ENCODE assay signal across 19 mouse cellular contexts in the genomic region with DNA sequence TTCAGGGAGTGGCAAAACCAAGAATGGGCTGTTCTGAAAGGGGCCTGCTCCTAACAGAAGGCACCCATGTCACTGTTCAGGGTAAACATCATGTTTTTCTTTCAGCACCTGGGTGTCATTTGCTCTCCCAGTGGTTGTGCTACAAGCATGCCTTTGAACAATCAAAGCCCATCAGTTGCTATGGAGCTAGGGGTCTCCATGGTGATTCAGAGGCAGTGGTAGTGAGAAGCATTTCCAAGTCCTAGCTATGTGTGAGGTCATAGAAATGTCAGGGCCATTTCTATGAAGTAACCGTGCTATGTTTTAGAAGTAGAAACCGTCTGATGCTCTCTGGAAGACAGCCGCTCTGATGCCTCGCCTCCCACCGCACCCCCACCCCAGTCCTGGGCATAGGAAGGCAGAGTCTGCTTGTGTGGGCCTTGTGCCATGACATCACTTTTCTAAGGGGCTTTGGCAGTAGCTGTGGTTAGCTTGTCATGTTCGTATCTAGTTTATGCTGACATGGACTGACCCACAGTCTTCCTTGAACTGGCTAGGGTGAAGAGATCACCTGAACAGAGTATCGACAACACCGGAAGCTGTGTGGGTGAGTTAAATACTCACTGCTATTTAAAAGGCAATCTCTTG.
DNase-seq lines count a peak whose midpoint lies in the region; ATAC-seq lines count a peak whose summit lies in the region.
"Had no signal": no experiment of that assay in that cellular context is flagged by ENCODE, and none has a peak within 500 bp of the region (broad histone marks: within the 10 kb centered on the region; RNA-seq: fewer than 3 reads in every experiment).

No protein-coding gene starts in this region.

- H3K4me2 ChIP-seq in midbrain, embryonic 15.5 days, result no peak overlapping the region
- H3K4me2 ChIP-seq in midbrain, embryonic 11.5 days, result no peak overlapping the region
- no peak overlapping the region for H3K4me2 ChIP-seq in hindbrain, embryonic 13.5 days
- H3K4me2 ChIP-seq in neural tube, embryonic 14.5 days (ENCODE audit: low read depth, low read length), result no peak overlapping the region
- H3K4me2 ChIP-seq: heart, embryonic 12.5 days; liver, embryonic 11.5 days had no signal

- no peaks in the 10 kb centered on the region for H3K36me3 ChIP-seq in midbrain, embryonic 15.5 days (replicated peaks)
- H3K36me3 ChIP-seq in midbrain, embryonic 11.5 days (ENCODE audit: control insufficient read depth, insufficient read depth, low read length), result no peaks in the 10 kb centered on the region
- peaks cover 14% of the 10 kb centered on the region for H3K36me3 ChIP-seq in hindbrain, embryonic 13.5 days
- no peaks in the 10 kb centered on the region for H3K36me3 ChIP-seq in neural tube, embryonic 14.5 days (ENCODE audit: control insufficient read depth, insufficient read depth, low read length)
- H3K36me3 ChIP-seq: limb, embryonic 10.5 days had no signal

- H3K9me3 ChIP-seq in midbrain, embryonic 15.5 days, result no peaks in the 10 kb centered on the region
- peaks cover 5% of the 10 kb centered on the region; the same call in 1 of the 2 replicates for H3K9me3 ChIP-seq in midbrain, embryonic 11.5 days (ENCODE audit: control insufficient read depth, low read length)
- 0 out of 2 replicates have a peak, but pooled peaks cover 8% of the 10 kb centered on the region for H3K9me3 ChIP-seq in hindbrain, embryonic 13.5 days
- no peaks in the 10 kb centered on the region for H3K9me3 ChIP-seq in neural tube, embryonic 14.5 days (ENCODE audit: control insufficient read depth, low read length)
- H3K9me3 ChIP-seq: limb, embryonic 10.5 days had no signal

- DNase-seq in cerebellum, postnatal 10 days, result peak; percentile 50 to 60
- no peak for DNase-seq in cerebellum, adult 11-12 months
- DNase-seq in midbrain, embryonic 11.5 days (ENCODE audit: low spot score, missing footprints), result no peak
- DNase-seq in kidney, postnatal 4 days, result no peak
- DNase-seq: cerebellum, adult 8-10 months; heart, postnatal 36 days; lung, adult 2 months; right cerebral cortex, adult 18-20 months; thymus, adult 2 months had no signal

- 91% methylated on average over 8 of the region's 8 CpGs for WGBS in midbrain, embryonic 15.5 days
- WGBS in midbrain, embryonic 11.5 days, result 94% methylated on average over 8 of the region's 8 CpGs
- 73% methylated on average over 8 of the region's 8 CpGs for WGBS in hindbrain, embryonic 13.5 days
- 69% methylated on average over 8 of the region's 8 CpGs for WGBS in neural tube, embryonic 14.5 days

- H3K27ac ChIP-seq in midbrain, embryonic 15.5 days, result no peak overlapping the region
- no peak overlapping the region for H3K27ac ChIP-seq in midbrain, embryonic 11.5 days (ENCODE audit: low read depth, low read length)
- H3K27ac ChIP-seq in hindbrain, embryonic 13.5 days, result no peak overlapping the region
- H3K27ac ChIP-seq in neural tube, embryonic 14.5 days (ENCODE audit: low read depth, low read length), result no peak overlapping the region
- H3K27ac ChIP-seq: kidney, postnatal 0 days; left cerebral cortex, adult 2 months; limb, embryonic 10.5 days had no signal

- H3K4me1 ChIP-seq in midbrain, embryonic 15.5 days, result no peaks in the 10 kb centered on the region
- H3K4me1 ChIP-seq in midbrain, embryonic 11.5 days (ENCODE audit: control insufficient read depth, insufficient read depth, low read length), result no peaks in the 10 kb centered on the region
- H3K4me1 ChIP-seq in hindbrain, embryonic 13.5 days (replicated peaks), result no peaks in the 10 kb centered on the region
- H3K4me1 ChIP-seq in neural tube, embryonic 14.5 days (ENCODE audit: control insufficient read depth, insufficient read depth, low read length), result no peaks in the 10 kb centered on the region
- H3K4me1 ChIP-seq: limb, embryonic 10.5 days had no signal

- H3K4me3 ChIP-seq in midbrain, embryonic 15.5 days, result no peak overlapping the region
- H3K4me3 ChIP-seq in midbrain, embryonic 11.5 days (ENCODE audit: low read depth, low read length), result no peak overlapping the region
- H3K4me3 ChIP-seq in hindbrain, embryonic 13.5 days, result no peak overlapping the region
- no peak overlapping the region for H3K4me3 ChIP-seq in neural tube, embryonic 14.5 days (ENCODE audit: low read depth, low read length)
- H3K4me3 ChIP-seq: heart, embryonic 12.5 days; left cerebral cortex, adult 2 months; limb, embryonic 10.5 days had no signal

- no peak overlapping the region for H3K9ac ChIP-seq in midbrain, embryonic 15.5 days
- H3K9ac ChIP-seq in midbrain, embryonic 11.5 days (ENCODE audit: low read length), result no peak overlapping the region
- no peak overlapping the region for H3K9ac ChIP-seq in hindbrain, embryonic 13.5 days
- no peak overlapping the region for H3K9ac ChIP-seq in neural tube, embryonic 14.5 days (replicated peaks; ENCODE audit: low read depth, low read length)
- H3K9ac ChIP-seq: heart, embryonic 12.5 days had no signal

- peak; percentile 63 for ATAC-seq in midbrain, embryonic 15.5 days (replicated peaks)
- no peak for ATAC-seq in midbrain, embryonic 11.5 days (ENCODE audit: low FRiP score)
- ATAC-seq in hindbrain, embryonic 13.5 days (ENCODE audit: low FRiP score), result peak; percentile 59
- ATAC-seq in neural tube, embryonic 14.5 days (ENCODE audit: low read depth), result peak; percentile 44; the same call in 1 of the 2 replicates
- ATAC-seq: activated CD4-positive, CD25-positive, alpha-beta regulatory T cell, adult 4 months; intestine, embryonic 16.5 days had no signal

- no peaks in the 10 kb centered on the region for H3K27me3 ChIP-seq in midbrain, embryonic 15.5 days (replicated peaks)
- no peaks in the 10 kb centered on the region for H3K27me3 ChIP-seq in midbrain, embryonic 11.5 days (ENCODE audit: control insufficient read depth, insufficient read depth, low read length)
- H3K27me3 ChIP-seq in hindbrain, embryonic 13.5 days, result no peaks in the 10 kb centered on the region
- no peaks in the 10 kb centered on the region for H3K27me3 ChIP-seq in neural tube, embryonic 14.5 days (ENCODE audit: control insufficient read depth, insufficient read depth, low read length)
- H3K27me3 ChIP-seq: heart, embryonic 12.5 days had no signal

Comparison
In these comparisons a context has a peak if more than half of its experiments do, and no peak if none do; other contexts are left out.
1. DNase-seq: peak in cerebellum, postnatal 10 days (2 of 2); none in cerebellum, adult 11-12 months (single experiment), midbrain, embryonic 11.5 days (single experiment) and kidney, postnatal 4 days (0 of 2).